Mouse (Mus musculus): ENCODE data around the gene Tmem79. TPM values are rescaled to one million over a fixed set of nuclear protein-coding genes. Genes with fewer than 3 reads are reported as not detected.
"Not testable (repeated sequence)": the region's sequence is repeated elsewhere in the genome, so short reads cannot be mapped to it uniquely, and the experiment has no call there.

Tmem79 gene
- total RNA-seq, 2 experiments from 2014 or later = 2.0 to 7.8 TPM

DNA sequence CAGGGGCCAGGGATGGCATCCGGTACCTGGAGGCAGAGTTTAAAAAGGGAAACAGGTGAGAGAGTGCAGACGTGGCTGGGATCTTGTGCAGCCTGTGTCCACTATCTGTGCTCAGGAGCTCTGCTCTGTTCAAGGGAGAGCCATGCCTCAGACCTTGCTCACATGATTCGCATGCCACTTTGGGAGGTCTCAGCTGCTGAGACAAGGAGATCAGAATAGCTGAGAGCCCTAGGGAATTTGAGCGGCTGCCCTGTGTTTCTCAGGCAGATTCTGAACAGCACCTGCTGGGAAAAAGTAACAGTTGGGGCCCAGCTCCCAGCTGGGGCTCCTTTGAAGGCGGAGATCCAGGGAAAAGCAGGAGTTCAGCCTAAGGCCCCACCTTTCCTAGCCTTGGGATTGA lies 23.6 kb upstream of the Tmem79 start:
- no peak for ATAC-seq (replicated peaks; ENCODE audit: low FRiP score, low TSS enrichment, poor library complexity, severe bottlenecking)

DNA sequence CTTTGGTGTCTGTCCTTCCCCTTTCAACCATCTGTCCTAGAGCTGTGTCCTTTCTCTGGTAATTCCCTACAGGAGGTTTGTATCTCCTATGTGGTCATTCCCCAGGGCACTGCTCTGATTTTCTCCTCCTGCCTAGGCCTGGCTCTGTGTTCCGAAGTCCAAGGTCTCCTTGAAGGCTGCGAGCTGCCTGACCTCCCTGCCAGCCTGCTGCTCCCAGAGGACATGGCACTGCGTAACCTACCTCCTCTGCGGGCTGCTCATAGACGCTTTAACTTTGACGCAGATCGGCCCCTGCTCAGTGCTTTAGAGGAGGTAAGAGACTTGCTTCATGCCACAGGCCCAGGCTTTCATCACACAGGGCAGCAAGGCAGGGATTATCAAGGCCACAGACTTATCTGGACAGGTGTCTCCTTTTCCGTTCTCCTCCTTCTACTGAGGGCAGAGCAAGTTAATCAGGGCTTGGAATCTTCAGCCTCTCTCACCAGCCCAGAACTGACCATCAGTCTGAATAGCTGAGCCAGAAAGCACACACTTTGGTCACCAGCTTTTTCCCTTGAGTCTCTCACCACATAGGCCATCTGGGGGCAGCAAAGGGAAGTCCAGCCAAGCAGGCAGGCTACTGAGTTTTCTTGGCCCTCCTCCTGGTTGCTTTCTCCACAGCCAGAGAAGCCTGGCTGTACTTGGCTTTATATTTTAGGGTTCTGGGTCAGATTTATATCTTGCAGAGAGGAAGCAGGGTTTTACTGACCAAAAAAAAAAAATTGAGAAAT lies 18.6 kb upstream of the Tmem79 start:
- no peak for ATAC-seq (replicated peaks; ENCODE audit: low FRiP score, low TSS enrichment, poor library complexity, severe bottlenecking)

DNA sequence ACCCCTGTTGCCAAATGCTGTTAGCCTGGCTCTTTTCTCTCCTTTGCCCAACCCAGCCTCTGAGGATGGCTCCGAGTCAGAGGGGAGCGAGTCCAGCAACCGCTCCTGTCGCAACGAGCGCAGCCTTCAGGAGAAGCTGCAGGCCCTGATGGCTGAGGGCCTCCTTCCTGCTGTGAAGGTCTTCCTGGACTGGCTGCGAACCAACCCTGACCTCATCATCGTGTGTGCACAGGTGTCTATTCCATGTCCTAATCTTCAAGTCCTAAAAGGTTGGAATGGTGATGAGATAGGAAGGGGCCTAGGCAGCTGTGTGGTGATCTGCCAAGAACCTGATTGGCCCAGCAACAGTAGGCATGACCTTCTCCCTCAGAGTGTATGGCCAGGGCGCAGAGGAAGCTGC lies 17.0 kb upstream of the Tmem79 start:
- ATAC-seq (replicated peaks; ENCODE audit: low FRiP score, low TSS enrichment, poor library complexity, severe bottlenecking) = no peak

- no peak for ATAC-seq (replicated peaks; ENCODE audit: low FRiP score, low TSS enrichment, poor library complexity, severe bottlenecking)
Observed at GRCm38 (mm10) chr3:88350732-88351131, 14.8 kb upstream of the Tmem79 start.

- ATAC-seq (replicated peaks; ENCODE audit: low FRiP score, low TSS enrichment, poor library complexity, severe bottlenecking) = no peak
Observed at GRCm38 (mm10) chr3:88339006-88339405, 3.1 kb upstream of the Tmem79 start.

DNA sequence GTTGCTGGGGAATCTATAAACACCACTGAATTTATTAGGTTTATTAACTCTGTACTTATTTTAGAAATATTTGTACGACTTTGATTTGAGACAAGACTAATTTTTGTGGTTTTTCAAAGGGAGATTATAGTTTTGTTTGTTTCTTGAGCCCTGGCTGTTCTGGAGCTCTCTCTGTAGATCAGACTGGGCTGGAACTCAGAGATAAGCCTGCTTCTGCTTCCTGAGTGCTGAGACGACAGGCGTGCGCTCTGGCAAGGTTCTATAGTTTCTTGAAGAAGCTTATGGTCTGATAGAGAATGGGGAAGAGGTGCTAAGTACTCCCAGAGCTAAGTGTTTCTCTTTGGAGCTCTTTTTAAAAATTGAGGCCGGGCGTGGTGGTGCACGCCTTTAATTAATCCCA lies 2.4 kb upstream of the Tmem79 start:
- peak; percentile 78 for ATAC-seq (replicated peaks; ENCODE audit: low FRiP score, low TSS enrichment, poor library complexity, severe bottlenecking)

GRCm38 (mm10) chr3:88337367-88338020 lies 1.5 kb upstream of the Tmem79 start:
- no peak for ATAC-seq (replicated peaks; ENCODE audit: low FRiP score, low TSS enrichment, poor library complexity, severe bottlenecking)

DNA sequence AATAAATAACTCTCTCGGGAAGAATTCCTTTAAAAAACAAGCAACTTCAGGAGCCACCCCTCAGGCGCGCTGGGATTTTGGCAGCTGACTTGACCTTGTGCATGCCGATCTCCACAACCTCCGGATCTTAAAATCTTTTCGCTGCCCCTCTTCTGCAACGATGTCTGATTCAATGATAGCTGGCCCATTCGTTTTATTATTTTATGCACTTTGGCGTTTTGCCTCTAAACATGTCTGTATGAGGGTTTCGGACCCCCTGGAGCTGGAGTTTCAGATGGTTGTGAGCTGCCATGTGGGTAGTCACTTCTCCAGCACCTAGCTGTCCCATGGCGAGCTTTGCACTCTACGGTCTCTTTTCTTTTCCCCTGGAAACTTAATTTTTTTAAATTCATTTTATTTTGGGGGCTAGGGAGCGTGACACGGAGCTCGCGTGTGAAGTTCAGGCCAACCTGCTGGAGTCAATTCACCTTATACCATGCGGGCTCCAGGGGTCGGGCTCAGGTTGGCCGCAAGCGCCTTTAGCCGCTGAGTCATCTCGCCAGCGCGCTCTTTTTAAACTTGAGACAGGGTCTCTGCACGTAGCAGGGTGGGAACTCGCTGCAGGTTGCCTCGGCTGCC lies 403 bp downstream of the Tmem79 start:
- ATAC-seq (replicated peaks; ENCODE audit: low FRiP score, low TSS enrichment, poor library complexity, severe bottlenecking) = peak; percentile 38

GRCm38 (mm10) chr3:88334902-88335435 lies 979 bp downstream of the Tmem79 start:
- ATAC-seq (replicated peaks; ENCODE audit: low FRiP score, low TSS enrichment, poor library complexity, severe bottlenecking) = no peak

GRCm38 (mm10) chr3:88334029-88334658 lies 1.8 kb downstream of the Tmem79 start:
- no peak for ATAC-seq (replicated peaks; ENCODE audit: low FRiP score, low TSS enrichment, poor library complexity, severe bottlenecking)

DNA sequence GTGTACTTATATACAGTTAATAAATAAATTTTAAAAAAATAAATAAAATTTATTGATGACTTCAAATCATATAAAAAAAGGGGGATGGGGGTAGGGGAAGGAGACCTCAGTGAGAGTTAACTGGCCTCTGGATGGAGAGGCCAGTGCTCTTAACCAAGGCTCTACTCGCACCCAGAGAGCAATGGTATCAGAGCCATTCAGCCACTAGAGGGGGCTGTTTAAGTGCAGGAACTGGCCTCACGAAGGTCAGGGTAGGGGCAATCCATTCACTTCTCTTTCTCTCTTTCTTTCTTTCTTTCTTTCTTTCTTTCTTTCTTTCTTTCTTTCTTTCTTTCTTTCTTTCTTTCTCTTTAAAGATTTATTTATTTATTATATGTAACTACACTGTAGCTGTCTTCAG lies 4.7 kb downstream of the Tmem79 start:
- 0 out of 2 replicates have a peak, but pooled peaks have one; percentile 41 for ATAC-seq (replicated peaks; ENCODE audit: low FRiP score, low TSS enrichment, poor library complexity, severe bottlenecking)

GRCm38 (mm10) chr3:88328956-88329355 lies 7.0 kb downstream of the Tmem79 start:
- ATAC-seq (replicated peaks; ENCODE audit: low FRiP score, low TSS enrichment, poor library complexity, severe bottlenecking) = no peak

DNA sequence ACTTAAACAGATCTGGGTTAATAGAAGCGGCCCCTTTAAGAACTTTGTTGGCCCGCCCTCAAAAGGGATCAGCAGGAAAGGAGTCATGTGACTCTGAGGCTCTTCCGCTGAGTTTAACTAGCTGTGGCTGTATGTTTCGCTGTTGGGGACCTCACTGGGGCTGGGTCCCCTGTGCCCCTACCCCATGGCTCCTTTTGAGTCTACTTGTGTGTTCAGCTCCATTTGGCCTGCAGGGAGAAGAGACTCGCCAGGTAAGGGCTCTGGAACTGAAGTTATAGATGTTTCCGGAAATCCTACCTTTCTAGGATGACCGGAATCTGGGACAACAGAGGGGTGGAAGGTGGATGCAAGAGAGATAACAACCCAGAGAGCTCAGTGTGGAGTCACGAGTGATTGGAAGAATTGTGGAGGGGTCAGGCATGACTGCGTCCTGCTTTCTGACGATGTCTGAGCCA lies 11.0 kb downstream of the Tmem79 start, which contains the start of gene Glmp:
TSS of gene Glmp (plus strand) at position 73 of the 455 bp plus-strand sequence.
- ATAC-seq (replicated peaks; ENCODE audit: low FRiP score, low TSS enrichment, poor library complexity, severe bottlenecking) = peak; percentile 79

- ATAC-seq (replicated peaks; ENCODE audit: low FRiP score, low TSS enrichment, poor library complexity, severe bottlenecking) = no peak
Observed at GRCm38 (mm10) chr3:88299172-88299571, 36.8 kb downstream of the Tmem79 start.

GRCm38 (mm10) chr3:88297321-88297851 lies 38.6 kb downstream of the Tmem79 start:
- ATAC-seq (replicated peaks; ENCODE audit: low FRiP score, low TSS enrichment, poor library complexity, severe bottlenecking) = peak; percentile 36

DNA sequence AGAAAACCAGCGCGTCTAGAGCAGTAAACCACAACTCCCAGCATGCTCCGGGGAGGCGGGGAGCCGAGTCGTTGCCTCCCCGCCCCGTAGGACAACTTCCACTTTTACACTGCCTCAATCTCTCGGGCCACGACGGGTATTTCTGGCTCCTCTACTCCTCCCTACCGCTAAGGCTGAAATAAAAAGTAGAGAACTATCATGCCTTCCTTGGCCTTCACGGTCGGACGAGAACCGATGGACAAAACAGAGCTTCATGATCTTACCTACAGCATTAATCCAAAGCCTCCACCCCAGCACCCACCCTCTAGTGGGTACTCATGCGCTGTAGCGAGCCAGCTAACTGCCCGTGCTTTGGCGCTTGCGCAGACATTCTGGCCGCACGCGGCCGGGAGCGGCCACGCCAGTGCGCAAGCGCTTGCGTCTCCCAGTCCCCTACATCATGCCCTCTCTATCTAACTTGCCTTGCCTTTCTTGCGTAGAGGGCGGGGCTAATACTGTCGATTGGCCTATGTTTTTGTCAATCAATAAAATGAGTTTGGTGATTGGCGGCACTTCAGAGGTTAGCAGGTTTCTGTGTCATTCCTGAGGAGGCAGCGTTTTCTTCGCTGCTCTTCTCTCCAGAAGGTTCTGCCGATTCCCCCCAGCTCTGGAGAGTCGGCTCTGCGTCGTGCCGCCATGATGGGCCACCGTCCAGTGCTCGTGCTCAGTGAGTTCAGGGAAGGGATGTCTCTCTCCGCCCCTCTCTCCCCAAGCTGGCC lies 39.2 kb downstream of the Tmem79 start, which contains the start of the genes Tsacc and Cct3:
TSS of gene Tsacc (minus strand) at position 439 of the 758 bp plus-strand sequence.
TSS of gene Cct3 (plus strand) at position 556 of the 758 bp plus-strand sequence.
- peak; percentile 90 for ATAC-seq (replicated peaks; ENCODE audit: low FRiP score, low TSS enrichment, poor library complexity, severe bottlenecking)

- ATAC-seq (replicated peaks; ENCODE audit: low FRiP score, low TSS enrichment, poor library complexity, severe bottlenecking) = no peak
Observed at GRCm38 (mm10) chr3:88296110-88296560, 39.8 kb downstream of the Tmem79 start.

DNA sequence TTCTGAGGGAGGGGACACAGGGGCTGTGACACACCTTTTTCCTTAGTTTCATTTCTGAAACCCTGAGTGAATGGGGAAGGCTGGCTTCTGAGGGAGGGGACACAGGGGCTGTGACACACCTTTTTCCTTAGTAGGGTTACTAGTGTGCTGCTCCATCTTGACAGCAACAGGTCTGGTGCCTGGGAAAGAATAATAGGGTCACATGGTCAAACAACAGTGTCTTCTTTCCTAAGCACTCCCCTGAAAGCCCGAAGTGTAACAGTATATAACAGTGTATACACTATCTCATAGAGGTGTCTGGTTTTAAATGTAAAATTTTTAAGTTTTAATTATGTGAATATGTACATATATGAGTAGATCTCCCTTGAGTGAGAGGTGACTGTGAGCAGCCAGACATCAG lies 40.7 kb downstream of the Tmem79 start:
- not testable (repeated sequence) for ATAC-seq (replicated peaks; ENCODE audit: low FRiP score, low TSS enrichment, poor library complexity, severe bottlenecking)

All from megakaryocyte-erythroid progenitor cell, adult 5-6 weeks (primary cell).